Mouse (Mus musculus) cerebellum, adult 2 months (tissue): ENCODE measurements at regions not wholly inside any gene's neighbourhood (a gene's known extent, or its start where the extent isn't known, plus 50 kb on each side); places are given as distances from the start of the nearest gene placed in this dataset.

Experiments used
- CTCF ChIP-seq: fragments of 200-500 bp; IDR thresholded peaks from 2 replicates; pipeline ENCODE4 v1.5.1; 2011; ENCODE audit warnings: low read depth, mild to moderate bottlenecking, control low read depth, low read length, moderate library complexity, borderline replicate concordance; ENCODE audit not compliant: insufficient read depth
- POLR2A ChIP-seq: fragments of 200-500 bp; IDR thresholded peaks from 2 replicates; pipeline ENCODE4 v1.6.1; 2011; ENCODE audit warnings: low read length, control low read depth, borderline replicate concordance; ENCODE audit not compliant: insufficient read depth

GRCm38 (mm10) chr6:22548296-22549245 lies 192.5 kb upstream of the Fam3c start:
- no peak for TF ChIP-seq CTCF
- TF ChIP-seq POLR2A: no peak
